Mouse (Mus musculus): ENCODE data around the gene Cyp2d26.
"Not testable (repeated sequence)": the region's sequence is repeated elsewhere in the genome, so short reads cannot be mapped to it uniquely, and the experiment has no call there.

Cyp2d26 gene

DNA sequence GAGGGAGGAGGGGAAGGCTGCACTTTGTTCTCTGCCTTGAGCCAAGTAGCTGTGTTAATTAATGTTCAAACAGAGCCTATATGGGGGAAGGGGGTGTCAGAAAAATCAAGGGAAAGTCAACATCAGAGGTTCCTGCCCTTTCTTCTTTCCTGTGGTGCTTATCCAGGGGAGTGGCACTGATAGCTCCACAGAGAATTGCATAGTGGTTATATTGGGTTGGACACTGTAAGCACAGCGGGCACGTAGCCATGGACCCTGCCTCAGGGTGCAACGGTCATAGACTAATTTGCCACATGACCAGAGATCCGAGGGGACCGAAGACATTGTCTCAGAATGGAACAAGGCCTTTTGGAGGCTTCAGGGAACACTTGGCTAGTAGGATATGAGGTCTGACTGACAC, at the start of gene Cyp2d26:
Cyp2d26 (minus strand) TSS at position 18 of the 400 bp plus-strand sequence.
- peak; percentile 92 for DNase-seq

GRCm38 (mm10) chr15:82839146-82839545, 45.1 kb upstream of the Cyp2d26 start:
- no peak for DNase-seq

DNA sequence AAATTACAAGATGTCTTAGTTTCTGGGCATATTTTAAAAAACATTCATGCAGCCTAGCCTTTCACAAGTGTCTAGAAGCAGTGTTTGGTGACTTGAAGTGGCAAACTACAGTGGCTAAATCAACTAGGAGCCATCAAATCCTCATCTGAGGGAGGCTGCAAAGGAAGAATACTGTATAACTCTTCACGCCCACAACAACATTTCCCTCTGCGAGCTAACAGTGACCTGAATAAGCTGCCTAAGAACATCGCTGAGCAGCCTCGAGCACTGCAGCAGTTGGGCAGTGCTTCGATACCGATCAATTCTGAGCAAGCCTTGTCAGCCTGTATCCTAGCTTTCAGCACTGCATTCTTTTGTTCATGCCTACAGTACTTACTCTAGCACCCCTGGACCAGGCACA, 35.8 kb upstream of the Cyp2d26 start:
- no peak for DNase-seq

DNA sequence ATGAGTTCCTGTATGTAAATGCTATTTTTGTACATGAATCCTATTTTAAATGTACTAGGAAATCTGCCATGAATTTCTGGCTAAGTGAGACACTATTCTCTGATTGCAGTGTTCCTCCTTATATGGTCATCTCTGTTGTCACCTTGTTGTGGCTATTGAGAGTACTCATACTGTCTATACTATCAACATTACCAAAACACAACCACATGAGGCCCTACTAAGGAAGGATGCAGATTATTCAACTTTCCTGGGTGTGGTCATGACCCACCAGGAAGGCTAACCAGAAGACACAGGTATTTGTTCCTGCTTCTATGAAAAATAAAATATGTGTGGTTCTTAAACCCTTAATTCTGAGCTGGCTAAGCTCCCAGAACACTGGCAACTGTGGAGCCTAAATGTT, 31.8 kb upstream of the Cyp2d26 start:
- DNase-seq = no peak

DNA sequence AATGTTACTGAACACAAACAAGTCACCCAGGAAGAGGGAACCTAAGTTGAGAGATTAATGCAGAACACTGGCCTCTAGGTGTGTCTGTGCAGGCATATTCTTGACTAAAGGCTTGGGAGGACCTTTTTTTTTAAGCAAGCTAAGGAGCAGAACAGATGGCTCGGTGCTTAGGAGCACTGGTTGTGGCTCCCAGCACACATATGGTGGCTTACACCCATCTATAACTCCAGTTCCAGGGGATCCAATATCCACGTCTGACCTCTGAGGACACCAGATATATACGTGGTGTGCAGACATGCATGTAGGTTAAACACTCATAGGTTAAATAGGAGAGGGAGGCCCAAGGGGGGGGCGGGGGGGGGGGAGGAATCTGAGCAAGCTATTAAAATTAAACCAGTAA, 28.3 kb upstream of the Cyp2d26 start:
- no peak for DNase-seq

GRCm38 (mm10) chr15:82821657-82822056, 27.6 kb upstream of the Cyp2d26 start:
- no peak for DNase-seq

- DNase-seq = no peak
These were observed 21.2 kb upstream of the Cyp2d26 start for GRCm38 (mm10) chr15:82815296-82815695.

GRCm38 (mm10) chr15:82814806-82815205, 20.7 kb upstream of the Cyp2d26 start:
- peak; percentile 77 for DNase-seq

DNA sequence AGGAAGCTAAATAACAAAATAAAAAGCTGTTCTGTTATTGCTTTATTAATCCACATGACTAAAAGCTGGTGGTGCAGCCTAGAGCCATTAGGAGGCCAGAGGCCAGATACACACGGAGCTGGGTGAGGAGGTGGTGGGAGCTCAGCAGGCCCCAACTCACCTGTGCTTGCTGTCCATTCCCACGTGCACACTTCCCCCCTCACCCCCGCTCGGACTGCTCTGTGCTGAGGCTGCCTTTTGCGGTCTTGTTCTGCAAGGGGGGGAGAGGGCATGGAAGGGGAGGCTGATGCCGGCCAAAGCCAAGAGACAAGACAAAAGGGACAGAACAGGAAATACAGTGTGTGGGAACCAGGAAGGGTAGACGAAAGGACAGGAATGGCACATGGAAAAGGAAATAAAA, 20.2 kb upstream of the Cyp2d26 start:
- DNase-seq = no peak

GRCm38 (mm10) chr15:82810556-82810955, 16.5 kb upstream of the Cyp2d26 start:
- DNase-seq = no peak

- peak; percentile 20 for DNase-seq
These were observed 15.4 kb upstream of the Cyp2d26 start for GRCm38 (mm10) chr15:82809511-82809910.

DNA sequence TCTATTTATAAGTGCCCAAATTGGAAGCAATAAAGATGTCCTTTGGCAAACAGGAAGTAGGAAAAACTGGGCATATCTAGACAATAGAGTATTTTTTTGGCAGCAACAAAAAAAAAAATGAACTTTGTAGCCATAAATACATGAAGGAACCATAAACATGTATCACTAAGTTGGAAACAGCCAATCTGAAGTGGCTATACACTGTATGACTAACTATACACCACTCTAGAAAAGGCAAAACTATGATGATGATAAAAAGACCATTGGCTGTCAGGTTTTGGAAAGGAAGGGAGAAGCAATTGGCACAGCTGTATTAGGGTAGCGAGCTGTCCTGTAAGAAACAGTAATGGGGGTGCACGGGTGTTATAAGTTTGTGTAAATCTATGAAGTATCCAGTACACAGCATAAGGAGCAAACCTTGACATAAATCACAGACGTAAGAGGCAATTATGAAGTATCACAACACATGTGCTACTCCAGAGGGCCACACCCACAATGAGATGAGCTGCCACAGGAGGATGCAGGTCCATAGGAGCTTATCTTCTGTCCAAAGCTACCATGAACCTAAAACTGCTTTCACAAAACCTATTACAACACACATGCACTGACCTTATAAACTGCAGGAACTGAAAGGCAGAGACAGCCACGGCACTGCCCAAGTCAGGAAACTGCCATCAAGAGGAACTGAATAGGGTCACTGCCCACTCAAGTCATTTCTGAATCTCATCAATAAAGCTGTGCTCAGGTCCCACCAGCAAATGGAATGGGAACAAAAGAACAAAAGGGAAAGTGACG, 13.1 kb upstream of the Cyp2d26 start:
- no peak for DNase-seq

GRCm38 (mm10) chr15:82804708-82805639, 10.9 kb upstream of the Cyp2d26 start:
- DNase-seq = peak; percentile 83

- no peak for DNase-seq
These were observed 1.9 kb upstream of the Cyp2d26 start for GRCm38 (mm10) chr15:82795936-82796440.

DNA sequence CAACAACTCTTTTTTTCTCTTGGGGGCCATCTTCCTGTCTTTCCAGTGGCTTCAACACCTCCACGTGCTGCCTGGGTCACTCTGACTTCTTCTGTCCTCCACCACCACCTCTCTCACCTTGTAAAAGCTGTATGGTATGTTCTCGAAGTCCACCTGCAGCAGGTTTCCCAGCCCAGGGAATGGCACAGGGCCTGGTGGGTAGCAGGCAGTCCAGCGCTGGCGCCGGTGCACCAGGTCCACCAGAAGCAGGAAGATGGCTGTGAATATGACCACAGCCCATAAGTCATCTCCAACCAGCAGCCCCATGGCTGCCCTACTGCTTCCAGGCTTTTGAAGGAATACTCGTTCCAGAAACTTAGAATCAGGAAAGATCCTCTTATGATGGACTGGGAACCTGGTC, 226 bp downstream of the Cyp2d26 start:
- DNase-seq = no peak

- DNase-seq = no peak
These were observed 640 bp downstream of the Cyp2d26 start for GRCm38 (mm10) chr15:82793454-82793853.

- DNase-seq = no peak
These were observed 1.5 kb downstream of the Cyp2d26 start for GRCm38 (mm10) chr15:82792566-82792965.

DNA sequence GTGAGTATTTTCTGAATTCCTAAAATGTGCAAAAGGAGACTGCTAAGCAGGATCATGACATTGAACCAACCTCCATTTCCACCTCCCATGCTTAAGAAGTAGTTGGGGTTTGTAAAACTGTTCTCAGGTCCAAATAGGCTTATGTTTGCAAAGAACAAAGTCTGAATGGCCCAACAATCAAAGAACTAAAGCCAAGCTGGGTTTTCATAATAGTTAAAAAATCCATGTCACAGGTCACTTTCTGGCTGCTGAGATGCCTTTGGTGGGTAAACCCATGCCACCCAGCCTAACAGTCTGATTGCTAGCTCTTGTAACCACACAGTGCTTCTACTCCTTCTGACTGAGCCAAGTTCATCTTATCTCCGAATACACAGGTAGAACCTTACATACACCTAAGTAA, 9.5 kb downstream of the Cyp2d26 start:
- DNase-seq = no peak

DNA sequence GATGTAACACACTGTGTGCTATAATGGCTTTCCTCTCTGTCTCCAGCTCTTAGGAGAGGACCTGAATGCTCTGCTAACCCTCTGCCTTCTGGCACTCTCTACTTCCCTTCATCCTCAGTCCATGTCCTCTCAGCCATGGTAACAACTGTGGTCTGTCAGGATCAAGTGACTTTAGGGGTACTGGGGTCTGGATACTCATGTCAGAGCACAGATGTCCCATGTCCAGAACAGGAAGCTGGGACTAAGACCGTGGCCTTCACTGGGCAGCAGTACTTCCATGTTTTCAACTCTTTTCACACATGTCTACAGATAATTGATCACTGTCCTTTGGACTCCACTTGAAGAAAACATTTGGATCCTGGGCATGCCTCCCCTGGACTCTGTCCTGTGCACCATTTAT, 10.3 kb downstream of the Cyp2d26 start:
- no peak for DNase-seq

- DNase-seq = not testable (repeated sequence)
These were observed 16.2 kb downstream of the Cyp2d26 start for GRCm38 (mm10) chr15:82777856-82778255.

- DNase-seq = no peak
These were observed 28.2 kb downstream of the Cyp2d26 start for GRCm38 (mm10) chr15:82765943-82766342.

DNA sequence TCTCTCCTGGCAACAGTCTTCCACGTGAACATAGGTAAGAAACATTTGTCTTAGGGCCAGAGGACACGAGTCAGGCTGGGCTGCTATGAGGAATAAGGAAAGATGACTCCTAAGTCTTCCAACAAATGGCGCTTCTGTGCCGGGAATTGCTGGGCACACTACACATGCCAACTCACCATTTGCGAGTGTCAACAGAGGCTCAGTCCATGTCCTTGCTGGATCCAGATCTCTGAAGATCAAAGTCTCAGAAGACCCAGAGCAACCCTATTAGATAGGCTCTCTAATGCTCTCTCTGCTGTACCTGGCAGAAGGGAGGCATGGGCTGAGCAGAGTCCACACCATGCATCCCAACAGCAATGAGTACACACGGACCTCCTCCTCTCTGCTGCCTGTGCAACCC, 29.2 kb downstream of the Cyp2d26 start:
- DNase-seq = no peak

GRCm38 (mm10) chr15:82763631-82764420, 30.3 kb downstream of the Cyp2d26 start, which contains the start of gene Cyp2d40:
Cyp2d40 (minus strand) TSS chr15:82764183.
- peak; percentile 10 for DNase-seq

Data from kidney, adult 9 months (tissue).